17 mouse cellular contexts compared by ENCODE assay signal in the genomic region with DNA sequence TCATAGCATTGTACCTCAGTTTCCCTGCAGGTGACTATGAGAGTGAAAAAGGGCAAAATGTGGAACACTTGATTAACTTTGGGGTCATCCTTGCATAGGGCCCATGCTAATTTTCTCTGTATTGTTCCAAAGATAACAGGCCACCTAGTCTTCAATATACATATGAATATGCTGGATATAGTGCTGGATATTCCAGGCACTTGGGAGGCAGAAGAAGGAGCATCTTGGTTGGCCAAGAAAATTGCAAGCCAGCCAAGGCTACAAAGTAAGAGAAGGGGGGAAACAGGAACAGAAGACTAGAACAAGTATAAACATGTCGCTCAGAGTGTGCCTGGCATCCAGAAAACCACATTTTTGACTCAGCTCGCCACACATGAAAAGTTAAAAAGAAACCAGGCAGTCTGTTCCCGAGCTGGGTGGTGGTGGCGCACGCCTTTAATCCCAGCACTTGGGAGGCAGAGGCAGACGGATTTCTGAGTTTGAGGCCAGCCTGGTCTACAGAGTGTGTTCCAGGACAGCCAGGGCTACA.
"Had no signal": no experiment of that assay in that cellular context is flagged by ENCODE, and none has a peak within 500 bp of the region (broad histone marks: within the 10 kb centered on the region; RNA-seq: fewer than 3 reads in every experiment).

No protein-coding gene starts in this region.

- H3K9me3 ChIP-seq: midbrain, embryonic 10.5 days; midbrain, embryonic 12.5 days; neural tube, embryonic 13.5 days; neural tube, embryonic 15.5 days; stomach, embryonic 15.5 days had no signal

- H3K9ac ChIP-seq: lung, embryonic 14.5 days; midbrain, embryonic 12.5 days; neural tube, embryonic 13.5 days; neural tube, embryonic 15.5 days; stomach, embryonic 15.5 days had no signal

- H3K4me2 ChIP-seq: lung, embryonic 14.5 days; midbrain, embryonic 12.5 days; neural tube, embryonic 13.5 days; neural tube, embryonic 15.5 days; stomach, embryonic 15.5 days had no signal

- H3K27ac ChIP-seq: midbrain, embryonic 10.5 days; midbrain, embryonic 12.5 days; neural tube, embryonic 13.5 days; neural tube, embryonic 15.5 days; stomach, embryonic 15.5 days; stomach, postnatal 0 days had no signal

- H3K4me3 ChIP-seq: midbrain, embryonic 10.5 days; midbrain, embryonic 12.5 days; myocyte; neural tube, embryonic 13.5 days; neural tube, embryonic 15.5 days; stomach, embryonic 15.5 days had no signal

- H3K4me1 ChIP-seq: midbrain, embryonic 10.5 days; midbrain, embryonic 12.5 days; neural tube, embryonic 13.5 days; neural tube, embryonic 15.5 days; stomach, embryonic 15.5 days had no signal

- H3K36me3 ChIP-seq: midbrain, embryonic 10.5 days; midbrain, embryonic 12.5 days; neural tube, embryonic 13.5 days; neural tube, embryonic 15.5 days; stomach, embryonic 15.5 days had no signal

- DNase-seq: lung, adult 18-20 months; lung, embryonic 14.5 days; lung, postnatal 10 days; lung, postnatal 4 days; midbrain, embryonic 14.5 days; retina, postnatal 1 day; right cerebral cortex, adult 18-20 months; thymus, adult 18-20 months; thymus, postnatal 25 days; thymus, postnatal 4 days had no signal

- H3K27me3 ChIP-seq: midbrain, embryonic 12.5 days; neural tube, embryonic 13.5 days; neural tube, embryonic 15.5 days; stomach, embryonic 15.5 days had no signal
